Mouse (Mus musculus): ENCODE data around the gene Otub2. TPM values are rescaled to one million over a fixed set of nuclear protein-coding genes. Genes with fewer than 3 reads are reported as not detected.

Gene Otub2
- total and polyA plus RNA-seq, 3 experiments, result 8.4 to 126 (median 12.3) TPM

DNA sequence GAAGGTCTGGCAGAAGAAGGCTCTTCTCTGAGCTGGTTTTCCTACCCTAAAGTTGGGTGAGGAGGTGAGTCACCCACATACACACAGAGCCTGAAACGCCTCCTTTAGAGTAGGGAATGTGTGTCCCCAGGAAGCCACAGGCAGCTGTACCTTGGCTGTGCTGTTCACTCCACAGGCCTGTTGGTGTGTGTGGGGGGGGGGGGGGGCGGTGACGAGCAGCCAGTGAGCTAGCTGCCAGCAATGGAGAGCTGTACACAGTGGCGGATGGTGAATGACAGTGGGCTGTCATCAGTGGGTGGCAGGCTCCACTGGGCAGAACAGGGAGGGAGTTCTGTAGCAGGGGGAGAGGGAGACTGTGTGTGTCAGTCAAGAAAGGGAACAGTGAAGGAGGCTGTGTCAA, 11.7 kb upstream of the Otub2 start:
- DNase-seq (ENCODE audit: low read depth, low spot score), result no peak
- Histone ChIP-seq H3K79me2 (ENCODE audit: control insufficient read depth, insufficient read depth, low read length, poor library complexity) (no peaks in the 10 kb centered on the region), H3K4me1 (ENCODE audit: control insufficient read depth in 1 of 2, insufficient read depth in 2 of 2, low read length in 2 of 2) (peaks cover 9 to 23% of the 10 kb centered on the region in 2 experiments), H3K27ac (ENCODE audit: control insufficient read depth, low read depth, low read length) (no peak overlapping the region), H3K9me3 (replicated peaks; ENCODE audit: insufficient read depth, low read length) (no peaks in the 10 kb centered on the region), H3K27me3 (ENCODE audit: control insufficient read depth in 1 of 2, insufficient read depth in 2 of 2, low read length in 2 of 2) (no peaks in the 10 kb centered on the region), H3K36me3 (ENCODE audit: control insufficient read depth in 1 of 2, insufficient read depth in 2 of 2, low read length in 2 of 2) (peaks cover 0 to 12% of the 10 kb centered on the region in 2 experiments; a peak in 2 of 4 replicates), H3K9ac (ENCODE audit: control insufficient read depth, low read depth, low read length, poor library complexity, severe bottlenecking) (no peak overlapping the region), H3K4me3 (ENCODE audit: control insufficient read depth in 1 of 2, insufficient read depth in 1 of 2, low read depth in 2 of 2, low read length in 2 of 2) (no peak overlapping the region)
- TF ChIP-seq NRF1 (IDR thresholded peaks at IDR 0.05; ENCODE audit: insufficient read depth, low read depth, low read length, poor library complexity, severe bottlenecking) (no peak), ZKSCAN1 (IDR thresholded peaks at IDR 0.05; ENCODE audit: low read depth, low read length) (no peak), TAL1 (IDR thresholded peaks at IDR 0.05; ENCODE audit: low read length) (no peak), TCF12 (IDR thresholded peaks at IDR 0.05; ENCODE audit: low read depth, low read length) (no peak), POLR2AphosphoS5 (IDR thresholded peaks at IDR 0.05; ENCODE audit: borderline replicate concordance, low read depth, low read length) (no peak)

DNA sequence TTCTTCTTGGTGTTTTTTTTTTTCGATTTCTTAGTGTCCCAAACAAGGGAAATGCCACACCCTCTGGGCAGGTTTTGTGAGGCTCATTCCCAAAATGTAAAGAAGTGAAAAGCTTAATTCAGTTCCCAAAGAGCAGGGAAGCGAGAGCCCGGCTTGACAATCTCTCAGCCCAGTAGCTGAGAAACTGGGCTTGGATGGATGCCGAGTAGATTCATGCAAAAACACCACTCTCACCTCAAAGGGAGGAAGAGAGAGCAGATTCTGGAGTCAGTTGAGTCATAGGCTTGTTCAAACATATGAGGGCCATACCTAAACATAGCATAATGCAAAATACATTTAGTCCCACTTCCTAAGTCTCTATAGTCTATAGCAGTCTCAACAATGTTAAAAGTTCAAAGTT, 8.3 kb upstream of the Otub2 start:
- no peaks in the 10 kb centered on the region for H3K27me3 ChIP-seq (ENCODE audit: control insufficient read depth in 1 of 2, insufficient read depth in 2 of 2, low read length in 2 of 2)
- no peak for DNase-seq (ENCODE audit: low read depth, low spot score)
- H3K4me3 ChIP-seq (ENCODE audit: control insufficient read depth in 1 of 2, insufficient read depth in 1 of 2, low read depth in 2 of 2, low read length in 2 of 2), result no peak overlapping the region
- peaks cover 0 to 2% of the 10 kb centered on the region in 2 experiments; a peak in 2 of 4 replicates for H3K36me3 ChIP-seq (ENCODE audit: control insufficient read depth in 1 of 2, insufficient read depth in 2 of 2, low read length in 2 of 2)
- H3K27ac ChIP-seq (ENCODE audit: control insufficient read depth, low read depth, low read length), result no peak overlapping the region
- H3K9me3 ChIP-seq (replicated peaks; ENCODE audit: insufficient read depth, low read length), result no peaks in the 10 kb centered on the region
- TF ChIP-seq E2F4 (IDR thresholded peaks at IDR 0.05; ENCODE audit: borderline replicate concordance, low read depth, low read length) (no peak), SMC3 (IDR thresholded peaks at IDR 0.05; ENCODE audit: low read depth, low read length) (no peak), UBTF (IDR thresholded peaks at IDR 0.05; ENCODE audit: borderline replicate concordance, insufficient read depth, low read depth, low read length) (no peak), ZNF384 (IDR thresholded peaks at IDR 0.05; ENCODE audit: low read depth, low read length) (no peak), TCF12 (IDR thresholded peaks at IDR 0.05; ENCODE audit: low read depth, low read length) (no peak)
- no peak overlapping the region for H3K9ac ChIP-seq (ENCODE audit: control insufficient read depth, low read depth, low read length, poor library complexity, severe bottlenecking)
- peaks cover 5 to 8% of the 10 kb centered on the region in 2 experiments for H3K4me1 ChIP-seq (ENCODE audit: control insufficient read depth in 1 of 2, insufficient read depth in 2 of 2, low read length in 2 of 2)
- H3K79me2 ChIP-seq (ENCODE audit: control insufficient read depth, insufficient read depth, low read length, poor library complexity), result no peaks in the 10 kb centered on the region

DNA sequence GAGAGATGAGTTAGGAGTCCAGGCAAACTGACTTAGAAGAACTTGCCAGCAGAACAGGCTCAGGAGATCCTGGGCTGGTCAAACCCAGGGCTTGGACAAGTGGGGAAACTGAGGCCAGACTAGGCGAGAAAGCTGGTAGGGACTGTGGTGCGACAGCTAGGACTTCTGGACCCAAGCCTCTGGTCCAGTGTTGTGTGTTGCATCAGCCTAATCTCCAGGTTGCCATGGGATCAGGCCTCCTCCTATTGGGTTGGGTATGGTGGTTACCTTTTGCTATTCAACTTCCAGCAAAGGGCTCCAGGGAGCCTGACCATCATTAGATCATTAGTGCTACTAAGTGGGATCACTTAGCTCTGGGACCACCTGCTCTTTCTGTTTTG, 856 bp downstream of the Otub2 start:
- no peak for DNase-seq (ENCODE audit: low read depth, low spot score)
- Histone ChIP-seq H3K4me1 (ENCODE audit: control insufficient read depth in 1 of 2, insufficient read depth in 2 of 2, low read length in 2 of 2) (peaks cover 15 to 38% of the 10 kb centered on the region in 2 experiments), H3K9me3 (replicated peaks; ENCODE audit: insufficient read depth, low read length) (no peaks in the 10 kb centered on the region), H3K9ac (ENCODE audit: control insufficient read depth, low read depth, low read length, poor library complexity, severe bottlenecking) (peak overlapping the region; percentile 92), H3K27me3 (ENCODE audit: control insufficient read depth in 1 of 2, insufficient read depth in 2 of 2, low read length in 2 of 2) (no peaks in the 10 kb centered on the region), H3K36me3 (ENCODE audit: control insufficient read depth in 1 of 2, insufficient read depth in 2 of 2, low read length in 2 of 2) (peaks cover 0 to 34% of the 10 kb centered on the region in 2 experiments; a peak in 2 of 4 replicates), H3K4me3 (ENCODE audit: control insufficient read depth in 1 of 2, insufficient read depth in 1 of 2, low read depth in 2 of 2, low read length in 2 of 2) (peak overlapping the region; percentile 77 to 93), H3K79me2 (ENCODE audit: control insufficient read depth, insufficient read depth, low read length, poor library complexity) (peaks cover 8% of the 10 kb centered on the region), H3K27ac (ENCODE audit: control insufficient read depth, low read depth, low read length) (peak overlapping the region; percentile 37; the same call in 1 of the 2 replicates)
- TF ChIP-seq NRF1 (IDR thresholded peaks at IDR 0.05; ENCODE audit: insufficient read depth, low read depth, low read length, poor library complexity, severe bottlenecking), result no peak
- 0 out of 2 replicates have a peak, but pooled peaks have one; percentile 2 for TF ChIP-seq TCF12 (IDR thresholded peaks at IDR 0.05; ENCODE audit: low read depth, low read length)
- TF ChIP-seq POLR2AphosphoS2 (IDR thresholded peaks at IDR 0.05; ENCODE audit: low read length), result no peak
- no peak for TF ChIP-seq MXI1 (IDR thresholded peaks at IDR 0.05; ENCODE audit: low read depth, low read length)
- TF ChIP-seq RAD21 (IDR thresholded peaks at IDR 0.05; ENCODE audit: low read depth, low read length), result no peak
- TF ChIP-seq JUND (IDR thresholded peaks at IDR 0.05; ENCODE audit: low read depth, low read length), result no peak
- TF ChIP-seq HCFC1 (IDR thresholded peaks at IDR 0.05; ENCODE audit: low read depth, low read length), result no peak
- no peak for TF ChIP-seq CHD2 (IDR thresholded peaks at IDR 0.05; ENCODE audit: low read length)
- no peak for TF ChIP-seq ELF1 (IDR thresholded peaks at IDR 0.05; ENCODE audit: low read depth, low read length)

All from MEL (cell line).